Mouse (Mus musculus): ENCODE measurements around the gene Cap1. TPM values are rescaled to one million over a fixed set of nuclear protein-coding genes. Genes with fewer than 3 reads are reported as not detected.

The Cap1 gene
- total RNA-seq, 1 experiment = 130 TPM

DNA sequence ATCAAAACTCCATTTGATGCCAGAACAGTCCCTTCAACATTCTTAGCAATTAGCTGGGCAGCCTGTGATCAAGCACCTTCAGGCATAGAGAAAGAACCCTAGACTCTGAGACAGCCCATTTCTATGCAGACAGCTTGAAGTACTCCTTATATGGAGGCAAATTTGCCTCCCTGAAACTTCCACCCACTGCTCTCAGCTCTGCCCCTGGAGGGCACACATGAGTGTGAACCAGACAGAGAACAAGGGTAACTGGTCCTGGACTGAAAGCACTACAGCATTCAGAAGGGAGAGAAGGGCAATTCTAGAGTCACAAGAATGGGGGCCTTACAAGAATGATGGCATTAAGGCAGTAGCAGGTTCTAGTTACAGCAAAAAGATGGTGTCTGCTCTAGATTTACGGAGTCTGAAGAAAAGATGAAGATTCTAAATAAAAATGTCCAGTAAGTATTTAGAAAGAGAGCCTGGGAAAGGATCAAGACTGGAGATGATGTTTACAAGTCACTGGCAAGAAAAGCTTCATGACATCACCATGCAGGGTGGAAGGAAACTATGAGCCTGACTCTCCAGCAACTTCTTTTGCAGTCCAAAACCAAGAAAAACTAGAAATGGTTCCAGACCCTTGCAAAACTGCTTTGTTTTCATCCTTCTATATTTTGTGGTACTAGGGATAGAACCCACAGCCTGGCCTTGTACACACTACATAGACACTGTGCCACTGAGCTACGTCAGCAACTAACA lies 7.4 kb downstream of the Cap1 start:
- Histone ChIP-seq H3K4me3 (ENCODE audit: insufficient read depth in 1 of 2, low read depth in 1 of 2, low read length in 2 of 2, poor library complexity in 1 of 2, severe bottlenecking in 1 of 2) (no peak overlapping the region), H3K4me1 (ENCODE audit: control insufficient read depth in 2 of 2, insufficient read depth in 2 of 2, low read length in 2 of 2, poor library complexity in 1 of 2) (0 out of 4 replicates have a peak, but pooled peaks cover 0 to 2% of the 10 kb centered on the region in 2 experiments), H3K9me3 (ENCODE audit: control insufficient read depth, insufficient read depth, low read depth, low read length) (no peaks in the 10 kb centered on the region), H3K36me3 (ENCODE audit: control insufficient read depth, insufficient read depth, low read length, poor library complexity, severe bottlenecking) (0 out of 2 replicates have a peak, but pooled peaks cover 2% of the 10 kb centered on the region), H3K27ac (ENCODE audit: insufficient read depth, low read depth, low read length, poor library complexity, severe bottlenecking) (no peak overlapping the region), H3K9ac (ENCODE audit: insufficient read depth, low read depth, low read length, poor library complexity, severe bottlenecking) (no peak overlapping the region)
- no peak for TF ChIP-seq CHD2 (IDR thresholded peaks at IDR 0.05; ENCODE audit: low read depth, low read length)
- no peak for TF ChIP-seq HCFC1 (IDR thresholded peaks at IDR 0.05; ENCODE audit: borderline replicate concordance, insufficient read depth, low read length)
- TF ChIP-seq ZC3H11A (IDR thresholded peaks at IDR 0.05; ENCODE audit: borderline replicate concordance, low read depth, low read length) = no peak
- TF ChIP-seq ZNF384 (IDR thresholded peaks at IDR 0.05; ENCODE audit: low read depth, low read length) = no peak
- no peak for TF ChIP-seq MAFK (IDR thresholded peaks at IDR 0.05; ENCODE audit: insufficient read depth, low read depth, low read length)
- in situ Hi-C loops (cut with MboI; ENCODE audit: low sequenced_read_pairs in 2 of 2, unreplicated experiment in 2 of 2) = no loop called here
- DNase-seq (ENCODE audit: low read depth, low spot score) = no peak

DNA sequence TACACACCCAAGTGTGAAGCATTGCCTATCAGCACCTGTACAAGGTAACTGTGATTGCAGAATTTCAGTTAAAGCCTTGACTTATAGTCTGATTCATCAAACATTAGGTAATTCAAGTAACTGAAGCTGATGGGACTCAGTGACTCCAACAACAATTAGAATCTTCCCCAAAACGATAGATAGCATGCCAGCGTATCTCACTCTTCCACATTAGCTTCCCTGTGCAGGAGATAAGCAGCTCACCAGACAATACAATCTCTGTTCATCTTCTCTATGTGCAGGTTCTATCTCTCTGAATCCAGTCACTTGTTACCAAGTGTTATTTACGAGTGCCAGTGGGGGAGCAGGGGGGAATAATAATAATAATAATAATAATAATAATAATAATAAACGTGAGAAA lies 12.3 kb downstream of the Cap1 start:
- Histone ChIP-seq H3K9me3 (ENCODE audit: control insufficient read depth, insufficient read depth, low read depth, low read length) (no peaks in the 10 kb centered on the region), H3K27ac (ENCODE audit: insufficient read depth, low read depth, low read length, poor library complexity, severe bottlenecking) (no peak overlapping the region), H3K36me3 (ENCODE audit: control insufficient read depth, insufficient read depth, low read length, poor library complexity, severe bottlenecking) (peaks cover 13% of the 10 kb centered on the region), H3K4me3 (ENCODE audit: insufficient read depth in 1 of 2, low read depth in 1 of 2, low read length in 2 of 2, poor library complexity in 1 of 2, severe bottlenecking in 1 of 2) (no peak overlapping the region), H3K9ac (ENCODE audit: insufficient read depth, low read depth, low read length, poor library complexity, severe bottlenecking) (no peak overlapping the region), H3K4me1 (ENCODE audit: control insufficient read depth in 2 of 2, insufficient read depth in 2 of 2, low read length in 2 of 2, poor library complexity in 1 of 2) (0 out of 4 replicates have a peak, but pooled peaks cover 0 to 2% of the 10 kb centered on the region in 2 experiments)
- no peak for DNase-seq (ENCODE audit: low read depth, low spot score)
- in situ Hi-C loops (cut with MboI; ENCODE audit: low sequenced_read_pairs in 2 of 2, unreplicated experiment in 2 of 2) = no loop called here
- no peak for TF ChIP-seq ZC3H11A (IDR thresholded peaks at IDR 0.05; ENCODE audit: borderline replicate concordance, low read depth, low read length)
- no peak for TF ChIP-seq ZNF384 (IDR thresholded peaks at IDR 0.05; ENCODE audit: low read depth, low read length)
- TF ChIP-seq CHD2 (IDR thresholded peaks at IDR 0.05; ENCODE audit: low read depth, low read length) = no peak
- no peak for TF ChIP-seq MAFK (IDR thresholded peaks at IDR 0.05; ENCODE audit: insufficient read depth, low read depth, low read length)
- no peak for TF ChIP-seq HCFC1 (IDR thresholded peaks at IDR 0.05; ENCODE audit: borderline replicate concordance, insufficient read depth, low read length)

DNA sequence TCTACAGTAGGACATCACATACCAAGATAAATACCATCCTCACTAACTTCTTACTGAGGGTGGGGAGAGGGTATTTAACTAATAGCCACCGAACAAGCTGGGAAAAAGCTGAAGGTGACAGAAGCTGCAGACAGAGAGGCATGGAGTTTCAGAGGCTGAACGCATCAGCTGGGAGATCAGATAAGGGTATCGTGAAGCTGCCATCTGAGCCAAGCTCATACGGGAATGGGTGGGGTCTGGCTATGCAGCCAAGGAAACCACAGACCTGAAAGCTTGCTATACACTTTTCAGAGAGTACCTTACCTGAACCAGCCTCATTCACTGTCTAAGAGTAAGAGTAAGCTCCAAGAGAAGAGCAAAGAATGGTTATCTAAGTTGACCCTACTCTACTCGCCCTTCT lies 12.9 kb downstream of the Cap1 start:
- in situ Hi-C loops (cut with MboI; ENCODE audit: low sequenced_read_pairs in 2 of 2, unreplicated experiment in 2 of 2) = no loop called here
- Histone ChIP-seq H3K4me1 (ENCODE audit: control insufficient read depth in 2 of 2, insufficient read depth in 2 of 2, low read length in 2 of 2, poor library complexity in 1 of 2) (0 out of 4 replicates have a peak, but pooled peaks cover 0 to under 1% of the 10 kb centered on the region in 2 experiments), H3K4me3 (ENCODE audit: insufficient read depth in 1 of 2, low read depth in 1 of 2, low read length in 2 of 2, poor library complexity in 1 of 2, severe bottlenecking in 1 of 2) (no peak overlapping the region), H3K27ac (ENCODE audit: insufficient read depth, low read depth, low read length, poor library complexity, severe bottlenecking) (no peak overlapping the region), H3K9ac (ENCODE audit: insufficient read depth, low read depth, low read length, poor library complexity, severe bottlenecking) (no peak overlapping the region), H3K36me3 (ENCODE audit: control insufficient read depth, insufficient read depth, low read length, poor library complexity, severe bottlenecking) (peaks cover 13% of the 10 kb centered on the region), H3K9me3 (ENCODE audit: control insufficient read depth, insufficient read depth, low read depth, low read length) (no peaks in the 10 kb centered on the region)
- DNase-seq (ENCODE audit: low read depth, low spot score) = no peak
- no peak for TF ChIP-seq HCFC1 (IDR thresholded peaks at IDR 0.05; ENCODE audit: borderline replicate concordance, insufficient read depth, low read length)
- no peak for TF ChIP-seq ZNF384 (IDR thresholded peaks at IDR 0.05; ENCODE audit: low read depth, low read length)
- TF ChIP-seq MAFK (IDR thresholded peaks at IDR 0.05; ENCODE audit: insufficient read depth, low read depth, low read length) = no peak
- TF ChIP-seq CHD2 (IDR thresholded peaks at IDR 0.05; ENCODE audit: low read depth, low read length) = no peak
- no peak for TF ChIP-seq ZC3H11A (IDR thresholded peaks at IDR 0.05; ENCODE audit: borderline replicate concordance, low read depth, low read length)

DNA sequence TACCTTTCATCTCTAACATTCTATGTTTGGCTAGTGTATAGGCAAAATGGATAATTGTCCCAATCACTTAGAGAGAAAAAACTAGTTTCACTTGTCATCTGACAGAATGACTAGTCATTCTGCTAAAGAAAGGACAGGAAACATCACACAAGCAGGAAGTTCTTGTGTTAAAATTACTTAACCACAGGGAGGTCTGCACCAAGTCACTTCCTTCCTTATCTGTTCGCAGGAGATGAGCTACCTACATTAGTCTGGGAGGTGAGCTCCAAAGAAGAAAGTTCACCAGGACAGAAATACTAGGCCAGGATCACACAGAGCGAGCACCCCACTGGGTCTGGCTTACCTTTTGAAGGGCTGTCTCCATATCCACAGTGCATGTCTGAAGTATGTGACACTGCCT lies 13.9 kb downstream of the Cap1 start:
- H3K4me1 ChIP-seq (ENCODE audit: control insufficient read depth in 2 of 2, insufficient read depth in 2 of 2, low read length in 2 of 2, poor library complexity in 1 of 2) = no peaks in the 10 kb centered on the region
- no peak overlapping the region for H3K27ac ChIP-seq (ENCODE audit: insufficient read depth, low read depth, low read length, poor library complexity, severe bottlenecking)
- no peak overlapping the region for H3K9ac ChIP-seq (ENCODE audit: insufficient read depth, low read depth, low read length, poor library complexity, severe bottlenecking)
- H3K4me3 ChIP-seq (ENCODE audit: insufficient read depth in 1 of 2, low read depth in 1 of 2, low read length in 2 of 2, poor library complexity in 1 of 2, severe bottlenecking in 1 of 2) = no peak overlapping the region
- no peaks in the 10 kb centered on the region for H3K9me3 ChIP-seq (ENCODE audit: control insufficient read depth, insufficient read depth, low read depth, low read length)
- in situ Hi-C loops (cut with MboI; ENCODE audit: low sequenced_read_pairs in 2 of 2, unreplicated experiment in 2 of 2) = no loop called here
- DNase-seq (ENCODE audit: low read depth, low spot score) = no peak
- peaks cover 17% of the 10 kb centered on the region for H3K36me3 ChIP-seq (ENCODE audit: control insufficient read depth, insufficient read depth, low read length, poor library complexity, severe bottlenecking)
- no peak for TF ChIP-seq ZC3H11A (IDR thresholded peaks at IDR 0.05; ENCODE audit: borderline replicate concordance, low read depth, low read length)
- TF ChIP-seq ZNF384 (IDR thresholded peaks at IDR 0.05; ENCODE audit: low read depth, low read length) = no peak
